ENCODE assay signal across 18 mouse cellular contexts in genomic region chr11:115155053-115155634, GRCm38 (mm10). TPM values are rescaled to one million over a fixed set of nuclear protein-coding genes. Genes with fewer than 3 reads are reported as not detected.
DNase-seq lines count a peak whose midpoint lies in the region; ATAC-seq and TF ChIP-seq lines count a peak whose summit lies in the region.
"Had no signal": no experiment of that assay in that cellular context is flagged by ENCODE, and none has a peak within 500 bp of the region (broad histone marks: within the 10 kb centered on the region; RNA-seq: fewer than 3 reads in every experiment).

No protein-coding gene starts in this region.

- no peaks in the 10 kb centered on the region for H3K27me3 ChIP-seq in stomach, postnatal 0 days (ENCODE audit: control insufficient read depth, insufficient read depth, low read length)
- H3K27me3 ChIP-seq in midbrain, embryonic 16.5 days (ENCODE audit: control insufficient read depth, insufficient read depth, low read depth, low read length): peaks cover 19% of the 10 kb centered on the region

- TF ChIP-seq CTCF in stomach, postnatal 0 days (IDR thresholded peaks at IDR 0.05; ENCODE audit: low read depth): no peak

- H3K9me3 ChIP-seq in stomach, postnatal 0 days (ENCODE audit: control insufficient read depth, low read length): no peaks in the 10 kb centered on the region
- H3K9me3 ChIP-seq in midbrain, embryonic 16.5 days (replicated peaks; ENCODE audit: control insufficient read depth, low read length, poor library complexity, severe bottlenecking): peaks cover 4% of the 10 kb centered on the region; the same call in 1 of the 2 replicates
- H3K9me3 ChIP-seq: embryonic facial prominence, embryonic 12.5 days; forebrain, embryonic 10.5 days; hindbrain, embryonic 10.5 days had no signal

- H3K36me3 ChIP-seq in stomach, postnatal 0 days (ENCODE audit: control insufficient read depth, insufficient read depth, low read length): no peaks in the 10 kb centered on the region
- H3K36me3 ChIP-seq in midbrain, embryonic 16.5 days (ENCODE audit: control insufficient read depth, insufficient read depth, low read length): no peaks in the 10 kb centered on the region
- H3K36me3 ChIP-seq: embryonic facial prominence, embryonic 12.5 days; forebrain, embryonic 10.5 days; hindbrain, embryonic 10.5 days had no signal

- no peak for ATAC-seq in stomach, postnatal 0 days (ENCODE audit: low FRiP score, low TSS enrichment)
- no peak for ATAC-seq in midbrain, embryonic 16.5 days
- no peak for ATAC-seq in frontal cortex, adult (ENCODE audit: low TSS enrichment)

- peak; percentile 26 for DNase-seq in cerebellum, adult 9-10 months
- no peak for DNase-seq in cerebellum, postnatal 25 days
- DNase-seq in spleen, postnatal 36 days (ENCODE audit: low spot score in 2 of 2): peak; percentile 45 to 53
- DNase-seq in spleen, postnatal 14 days (ENCODE audit: low spot score in 2 of 2): no peak
- DNase-seq in stomach, postnatal 0 days (ENCODE audit: low spot score): no peak
- DNase-seq in embryo, embryonic 10 days (ENCODE audit: low spot score): no peak
- DNase-seq: kidney, adult 11 months; kidney, postnatal 36 days; layer of hippocampus, postnatal 36 days; left cerebral cortex, postnatal 4 days; lung, embryonic 14.5 days; retina, postnatal 1 day had no signal

- H3K9ac ChIP-seq in stomach, postnatal 0 days (ENCODE audit: low read length): 0 out of 2 replicates have a peak overlapping the region, but pooled peaks have one; percentile 13
- no peak overlapping the region for H3K9ac ChIP-seq in midbrain, embryonic 16.5 days (ENCODE audit: low read depth, low read length)
- H3K9ac ChIP-seq: embryonic facial prominence, embryonic 12.5 days; lung, embryonic 14.5 days had no signal

- no peak overlapping the region for H3K4me3 ChIP-seq in stomach, postnatal 0 days (ENCODE audit: low read depth, low read length)
- no peak overlapping the region for H3K4me3 ChIP-seq in midbrain, embryonic 16.5 days (ENCODE audit: low read depth, low read length)
- H3K4me3 ChIP-seq: embryonic facial prominence, embryonic 12.5 days had no signal

- WGBS in stomach, postnatal 0 days: 5% methylated on average over 5 of the region's 5 CpGs
- WGBS in midbrain, embryonic 16.5 days: 22% methylated on average over 5 of the region's 5 CpGs

- H3K4me2 ChIP-seq in stomach, postnatal 0 days (replicated peaks; ENCODE audit: low read depth): no peak overlapping the region
- no peak overlapping the region for H3K4me2 ChIP-seq in midbrain, embryonic 16.5 days (ENCODE audit: low read length)

- TF ChIP-seq EP300 in stomach, postnatal 0 days (optimal IDR thresholded peaks at IDR 0.05): no peak

- no peak overlapping the region for H3K27ac ChIP-seq in stomach, postnatal 0 days (replicated peaks)
- no peak overlapping the region for H3K27ac ChIP-seq in midbrain, embryonic 16.5 days (ENCODE audit: low read length)
- H3K27ac ChIP-seq: embryonic facial prominence, embryonic 12.5 days; forebrain, embryonic 10.5 days; hindbrain, embryonic 10.5 days had no signal

- no peaks in the 10 kb centered on the region for H3K4me1 ChIP-seq in stomach, postnatal 0 days (replicated peaks; ENCODE audit: control insufficient read depth, insufficient read depth)
- peaks cover 10% of the 10 kb centered on the region; the same call in 1 of the 2 replicates for H3K4me1 ChIP-seq in midbrain, embryonic 16.5 days (ENCODE audit: control insufficient read depth, insufficient read depth, low read length)

RNA-seq across cellular contexts. Expression of gene Slc9a3r1, which starts 8.0 kb away (rescaled TPM):
- polyA plus RNA-seq in stomach, postnatal 0 days (2015; fragmentation: Nextera tagmentation; extraction: Ambion mirVana): 104 and 109 TPM in 2 replicates
- polyA plus RNA-seq in midbrain, embryonic 16.5 days (2015; fragmentation: Nextera tagmentation; extraction: Ambion mirVana): 47.5 and 57.5 TPM in 2 replicates

RNA-seq across cellular contexts. Expression of gene Cd300lf, which starts 21.4 kb away (rescaled TPM):
- polyA plus RNA-seq in stomach, postnatal 0 days (2015; fragmentation: Nextera tagmentation; extraction: Ambion mirVana): 0.36 and 0.47 TPM in 2 replicates
- polyA plus RNA-seq in midbrain, embryonic 16.5 days (2015; fragmentation: Nextera tagmentation; extraction: Ambion mirVana): 0.34 TPM in 1 of 2 replicates, not detected in the other
- polyA plus RNA-seq: C2C12; hindbrain, embryonic 10.5 days had no signal

RNA-seq across cellular contexts. Expression of gene Tmem104, which starts 32.1 kb away (rescaled TPM):
- 6.3 and 8.2 TPM in 2 replicates for polyA plus RNA-seq in stomach, postnatal 0 days (2015; fragmentation: Nextera tagmentation; extraction: Ambion mirVana)
- 12.5 and 14.9 TPM in 2 replicates for polyA plus RNA-seq in midbrain, embryonic 16.5 days (2015; fragmentation: Nextera tagmentation; extraction: Ambion mirVana)

RNA-seq across cellular contexts. Expression of gene Nat9, which starts 32.5 kb away (rescaled TPM):
- 17.7 and 18.1 TPM in 2 replicates for polyA plus RNA-seq in stomach, postnatal 0 days (2015; fragmentation: Nextera tagmentation; extraction: Ambion mirVana)
- polyA plus RNA-seq in midbrain, embryonic 16.5 days (2015; fragmentation: Nextera tagmentation; extraction: Ambion mirVana): 23.2 and 23.9 TPM in 2 replicates

Comparison
In these comparisons a context has a peak if more than half of its experiments do, and no peak if none do; other contexts are left out.
1. DNase-seq: peak in cerebellum, adult 9-10 months (single experiment) and spleen, postnatal 36 days (2 of 2); none in cerebellum, postnatal 25 days (0 of 2), spleen, postnatal 14 days (0 of 2), stomach, postnatal 0 days (single experiment) and embryo, embryonic 10 days (single experiment).